Mouse (Mus musculus): ENCODE measurements around the gene Kat6b.
"Not testable (repeated sequence)": the region's sequence is repeated elsewhere in the genome, so short reads cannot be mapped to it uniquely, and the experiment has no call there.

The Kat6b gene

DNA sequence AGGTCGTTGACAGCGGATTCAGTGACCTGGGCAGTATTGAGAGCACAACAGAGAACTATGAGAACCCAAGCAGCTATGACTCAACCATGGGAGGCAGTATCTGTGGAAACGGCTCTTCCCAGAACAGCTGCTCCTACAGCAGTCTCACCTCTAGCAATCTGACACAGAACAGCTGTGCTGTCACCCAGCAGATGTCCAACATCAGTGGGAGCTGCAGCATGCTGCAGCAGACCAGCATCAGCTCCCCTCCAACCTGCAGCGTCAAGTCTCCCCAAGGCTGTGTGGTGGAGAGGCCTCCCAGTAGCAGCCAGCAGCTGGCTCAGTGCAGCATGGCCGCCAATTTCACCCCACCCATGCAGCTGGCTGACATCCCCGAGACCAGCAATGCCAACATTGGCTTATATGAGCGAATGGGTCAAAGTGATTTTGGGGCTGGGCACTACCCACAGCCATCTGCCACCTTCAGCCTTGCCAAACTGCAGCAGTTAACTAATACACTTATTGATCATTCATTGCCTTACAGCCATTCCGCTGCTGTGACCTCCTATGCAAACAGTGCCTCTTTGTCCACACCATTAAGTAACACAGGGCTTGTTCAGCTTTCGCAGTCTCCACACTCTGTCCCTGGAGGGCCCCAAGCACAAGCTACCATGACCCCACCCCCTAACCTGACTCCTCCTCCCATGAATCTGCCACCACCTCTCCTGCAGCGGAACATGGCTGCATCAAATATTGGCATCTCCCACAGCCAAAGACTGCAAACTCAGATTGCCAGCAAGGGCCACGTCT lies 188.6 kb downstream of the Kat6b start:
- no peak for DNase-seq

DNA sequence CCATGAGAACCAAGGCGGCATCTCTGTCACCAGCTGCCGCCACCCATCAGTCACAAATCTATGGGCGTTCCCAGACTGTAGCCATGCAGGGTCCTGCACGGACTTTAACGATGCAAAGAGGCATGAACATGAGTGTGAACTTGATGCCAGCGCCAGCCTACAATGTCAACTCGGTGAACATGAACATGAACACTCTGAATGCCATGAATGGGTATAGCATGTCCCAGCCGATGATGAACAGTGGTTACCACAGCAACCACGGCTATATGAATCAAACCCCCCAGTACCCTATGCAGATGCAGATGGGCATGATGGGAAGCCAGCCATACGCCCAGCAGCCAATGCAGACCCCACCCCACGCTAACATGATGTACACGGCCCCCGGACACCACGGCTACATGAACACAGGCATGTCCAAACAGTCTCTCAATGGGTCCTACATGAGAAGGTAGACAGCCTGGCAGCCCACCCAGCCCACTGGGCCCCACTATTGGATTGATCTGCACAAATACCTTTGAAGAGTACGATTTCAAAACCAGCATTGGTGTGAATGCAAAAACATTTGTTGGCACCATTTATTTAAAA lies 189.3 kb downstream of the Kat6b start:
- not testable (repeated sequence) for DNase-seq

DNA sequence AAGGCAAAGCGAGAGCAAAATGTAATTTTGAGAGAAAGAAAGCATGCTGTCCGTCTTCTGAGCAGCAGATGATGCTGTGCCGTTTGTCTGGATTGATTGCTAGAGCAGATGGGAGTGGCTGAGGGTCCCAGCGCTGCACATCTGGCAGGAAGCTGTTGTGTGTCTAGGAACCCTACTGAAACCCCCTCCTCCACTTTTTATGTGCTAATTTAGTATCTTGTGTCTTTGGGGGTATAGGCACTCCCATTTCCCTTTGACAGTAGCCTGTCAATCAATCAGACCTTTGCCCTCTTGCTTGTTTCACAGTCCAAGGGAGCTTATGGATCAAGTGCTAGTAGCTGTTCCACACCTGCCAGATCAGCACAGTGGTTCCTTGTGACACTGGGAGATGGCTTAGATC lies 191.9 kb downstream of the Kat6b start:
- DNase-seq = no peak

- no peak for DNase-seq
Measured at GRCm38 (mm10) chr14:21674471-21674870, 193.2 kb downstream of the Kat6b start.

DNA sequence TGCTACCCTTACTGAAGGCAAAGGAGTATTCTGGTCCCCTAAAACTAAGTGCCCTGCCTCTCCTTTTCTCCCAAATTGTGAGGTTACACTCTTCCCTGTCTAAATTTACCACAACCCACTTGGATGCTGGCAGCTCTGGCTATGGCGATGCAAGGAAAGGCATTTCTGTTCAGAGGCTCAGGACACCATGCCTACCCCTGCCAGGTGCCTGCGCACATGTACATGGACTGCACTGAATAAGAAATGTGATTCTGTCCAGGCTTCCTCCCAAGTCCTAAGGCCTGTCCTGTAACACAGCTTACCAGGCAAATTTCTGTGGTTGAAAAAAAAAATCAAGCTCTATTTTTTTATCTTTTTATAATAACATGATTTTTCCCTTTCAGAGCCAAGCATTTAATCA lies 195.0 kb downstream of the Kat6b start:
- no peak for DNase-seq

GRCm38 (mm10) chr14:21678509-21679285 lies 197.5 kb downstream of the Kat6b start:
- no peak for DNase-seq

DNA sequence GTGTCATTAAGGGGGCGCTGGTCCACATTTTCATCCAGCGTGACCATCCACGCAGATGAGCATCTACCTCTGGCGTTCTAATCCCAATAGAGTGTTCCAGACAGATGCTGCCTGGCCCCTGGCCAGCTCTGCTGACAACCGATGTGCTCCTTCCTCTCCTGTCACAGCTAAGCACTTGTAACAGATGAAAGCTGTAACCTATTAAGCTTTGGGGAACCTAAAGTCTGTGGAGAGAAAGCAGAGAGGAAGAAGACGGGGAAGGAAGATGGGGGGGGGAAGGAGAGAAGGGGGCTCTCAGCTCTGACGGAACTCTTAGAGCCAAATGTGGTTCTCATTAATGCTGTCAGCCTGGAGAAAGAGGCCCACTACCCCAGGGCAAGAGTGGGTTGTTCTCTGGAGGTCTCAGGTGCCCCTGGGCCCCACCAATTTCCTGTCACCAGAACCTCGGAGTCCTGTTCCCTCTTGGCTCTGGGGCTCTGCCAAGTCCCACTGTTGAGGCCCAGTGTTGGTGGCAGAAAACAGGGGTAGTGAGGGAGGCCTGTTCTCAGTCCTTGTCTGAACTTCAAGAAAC lies 198.5 kb downstream of the Kat6b start:
- no peak for DNase-seq

- peak; percentile 52 to 62 for DNase-seq
Measured at GRCm38 (mm10) chr14:21682681-21683129, 201.5 kb downstream of the Kat6b start.

DNA sequence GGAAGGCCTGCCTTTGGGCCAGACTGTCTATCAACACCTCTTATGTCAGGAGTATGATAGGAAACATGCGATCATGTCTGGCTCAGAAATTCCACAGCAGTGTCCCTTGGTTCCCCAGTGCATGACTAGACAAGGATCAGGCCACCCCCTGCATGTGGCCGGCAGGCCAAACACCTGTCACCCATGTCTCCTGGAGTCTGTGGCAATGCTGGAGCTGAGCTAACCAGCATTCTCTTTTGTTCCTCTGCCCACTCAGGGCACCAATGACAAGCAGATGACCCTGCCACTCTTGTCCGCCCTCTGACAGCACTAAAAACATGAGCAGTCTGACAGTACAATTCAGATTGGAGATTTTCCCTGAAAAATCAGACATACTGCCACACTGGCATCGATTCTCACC lies 202.6 kb downstream of the Kat6b start:
- DNase-seq = no peak

GRCm38 (mm10) chr14:21685411-21686146 lies 204.3 kb downstream of the Kat6b start:
- no peak for DNase-seq

- no peak for DNase-seq
Measured at GRCm38 (mm10) chr14:21686376-21687279, 205.4 kb downstream of the Kat6b start.

- DNase-seq = no peak
Measured at GRCm38 (mm10) chr14:21691070-21691469, 209.8 kb downstream of the Kat6b start.

DNA sequence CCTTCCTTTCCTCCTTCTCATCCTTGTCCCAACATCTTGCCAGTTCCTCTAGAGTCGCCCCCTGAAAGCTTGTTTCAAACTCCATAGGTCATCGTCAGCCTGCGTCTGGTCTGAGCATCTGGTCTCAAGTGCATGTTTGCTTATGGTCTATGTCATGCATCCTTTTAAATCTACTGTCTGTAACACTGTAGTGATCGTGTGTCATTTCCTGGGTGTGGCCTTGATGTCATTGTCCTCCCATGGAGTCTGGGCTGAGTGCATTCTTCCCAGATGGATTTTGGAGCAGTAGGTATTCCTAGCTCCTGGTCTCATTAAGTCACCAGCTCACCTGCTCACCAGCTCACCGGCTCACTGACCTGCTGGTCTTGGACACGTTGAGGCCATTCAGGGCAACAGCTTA lies 213.8 kb downstream of the Kat6b start:
- DNase-seq = no peak

GRCm38 (mm10) chr14:21696186-21696830 lies 215.1 kb downstream of the Kat6b start:
- no peak for DNase-seq

DNA sequence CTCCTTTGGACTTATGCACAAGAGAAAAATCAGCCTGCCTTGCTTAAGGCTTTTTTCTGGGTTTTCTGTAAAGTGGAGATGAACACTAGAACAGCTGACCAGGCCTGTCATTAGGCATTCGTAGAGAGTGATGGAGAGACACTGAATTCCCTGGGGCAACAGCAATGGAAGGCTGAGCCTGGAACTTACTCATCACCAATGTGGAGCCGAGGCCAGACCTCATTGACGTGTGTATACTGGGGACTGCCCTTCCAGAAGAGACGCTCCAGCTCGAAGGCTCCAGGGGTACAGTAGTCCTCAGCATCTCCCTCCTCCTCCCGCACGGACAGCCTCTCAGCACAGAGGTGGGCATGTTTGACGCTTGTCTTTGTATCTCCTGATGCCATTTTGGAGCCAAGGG lies 221.5 kb downstream of the Kat6b start:
- DNase-seq = no peak

DNA sequence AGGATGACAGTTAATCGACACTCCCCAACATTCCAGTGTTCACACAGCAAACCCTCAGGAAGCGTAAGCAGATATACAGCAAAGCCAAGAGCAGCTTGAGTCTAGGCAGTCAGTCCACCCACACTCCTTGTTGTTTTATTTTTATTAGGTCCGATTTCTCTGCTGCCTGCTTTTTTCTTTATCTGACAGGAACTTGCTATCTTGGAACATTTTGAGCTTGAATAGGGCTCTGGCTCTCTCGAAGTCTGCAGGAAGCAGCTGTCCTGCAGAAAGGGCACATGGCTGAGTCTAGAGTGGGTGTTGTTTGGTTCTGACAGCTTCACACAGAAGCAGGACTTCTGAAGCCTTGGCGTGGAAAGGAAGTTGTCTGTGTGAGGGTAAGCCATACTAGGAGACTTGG lies 222.0 kb downstream of the Kat6b start:
- DNase-seq = no peak

DNA sequence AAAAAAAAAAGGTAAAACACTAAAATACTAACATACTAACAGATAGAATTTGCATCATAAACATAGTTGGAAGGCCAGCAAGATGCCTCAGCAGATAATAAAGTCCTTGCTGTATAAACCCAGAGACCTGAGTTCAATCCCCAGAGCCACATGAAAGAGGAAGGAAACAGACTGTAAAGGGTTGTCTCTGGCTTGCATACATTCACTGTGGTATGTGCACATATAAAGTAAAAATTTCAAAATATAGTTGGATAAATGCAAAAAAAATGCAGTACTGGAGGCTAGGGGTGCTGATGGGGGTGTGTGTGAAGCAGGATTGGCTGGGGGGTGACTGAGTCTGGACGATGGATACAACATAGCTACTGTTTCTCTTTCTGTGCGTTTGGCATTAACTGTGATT lies 224.2 kb downstream of the Kat6b start:
- no peak for DNase-seq

DNA sequence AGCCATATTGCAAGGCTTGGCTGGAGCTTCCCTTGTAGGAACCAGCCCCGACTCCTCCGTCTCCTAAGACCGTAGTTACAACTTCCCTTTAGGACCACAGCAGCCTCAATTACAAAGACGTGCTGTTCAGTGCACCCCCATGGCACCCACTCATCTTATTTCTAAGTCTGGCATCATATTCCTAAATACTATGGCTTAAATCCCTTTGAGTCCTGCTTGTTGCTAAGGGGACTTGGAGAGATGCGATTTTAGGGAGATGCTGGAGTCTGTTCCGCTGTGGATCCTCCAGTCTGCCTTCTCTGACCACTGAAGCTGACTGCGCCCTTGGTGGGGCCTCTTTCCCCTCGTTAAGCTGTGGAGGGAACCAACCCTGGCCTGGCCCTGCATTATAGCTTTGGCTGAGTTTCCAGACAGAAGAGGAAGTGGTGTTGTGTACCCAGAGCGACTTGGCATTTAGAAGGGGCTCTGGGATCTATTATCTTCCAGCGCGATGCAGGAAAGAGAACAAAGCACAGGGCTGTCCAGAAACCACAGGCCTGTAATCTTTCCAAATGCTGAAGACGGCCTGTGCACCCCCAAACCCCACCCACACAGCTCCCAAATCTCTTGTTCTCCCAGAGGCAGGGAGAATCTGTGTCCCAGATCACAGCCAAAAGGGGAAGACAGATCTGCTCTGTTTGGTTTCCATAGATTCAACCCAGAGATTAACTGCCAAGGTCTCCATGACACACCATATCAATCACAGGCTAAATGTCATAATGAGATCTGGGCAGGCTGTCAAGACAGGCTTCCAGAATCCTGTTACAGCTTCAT lies 225.7 kb downstream of the Kat6b start:
- DNase-seq = no peak

GRCm38 (mm10) chr14:21709545-21709944 lies 228.3 kb downstream of the Kat6b start:
- DNase-seq = no peak

DNA sequence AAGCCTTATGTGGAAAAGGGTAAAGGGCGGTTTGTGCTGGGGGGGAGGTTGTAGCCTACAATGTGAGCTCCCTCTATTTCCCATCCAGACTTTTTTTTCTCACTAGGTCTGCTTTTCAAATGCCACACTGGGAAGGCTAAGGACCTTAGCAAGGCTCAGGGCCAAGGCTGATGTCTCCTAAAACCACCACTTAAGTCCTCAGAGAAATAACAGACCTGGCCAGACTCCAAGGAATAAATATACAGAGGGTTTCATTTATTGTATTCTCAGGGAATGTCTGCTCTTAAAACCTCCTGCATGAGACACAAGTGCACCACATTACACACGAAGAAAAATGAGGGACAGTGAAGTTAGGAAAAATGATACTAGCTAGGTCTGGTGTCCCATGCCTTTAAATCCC lies 230.0 kb downstream of the Kat6b start:
- no peak for DNase-seq
